Mouse (Mus musculus): ENCODE measurements at regions not wholly inside any gene's neighbourhood (a gene's known extent, or its start where the extent isn't known, plus 50 kb on each side); places are given as distances from the start of the nearest gene placed in this dataset.

GRCm38 (mm10) chr1:71893636-71894035 is 240.6 kb upstream of the Fn1 start:
- Histone ChIP-seq H3K27ac (no peak overlapping the region), H3K4me3 (replicated peaks) (no peak overlapping the region), H3K9ac (no peak overlapping the region), H3K4me1 (no peaks in the 10 kb centered on the region), H3K27me3 (replicated peaks) (no peaks in the 10 kb centered on the region), H3K4me2 (no peak overlapping the region), H3K36me3 (no peaks in the 10 kb centered on the region), H3K9me3 (no peaks in the 10 kb centered on the region)
- 14% methylated on average over 5 of the region's 5 CpGs for WGBS
- no peak; the same call in 1 of the 2 replicates for ATAC-seq (ENCODE audit: insufficient read depth, low FRiP score, low read depth)

GRCm38 (mm10) chr1:71887809-71888208 is 234.8 kb upstream of the Fn1 start:
- no peak overlapping the region for H3K9ac ChIP-seq
- H3K4me1 ChIP-seq = no peaks in the 10 kb centered on the region
- no peaks in the 10 kb centered on the region for H3K27me3 ChIP-seq (replicated peaks)
- no peaks in the 10 kb centered on the region for H3K36me3 ChIP-seq
- no peak for ATAC-seq (ENCODE audit: insufficient read depth, low FRiP score, low read depth)
- no peak overlapping the region for H3K4me2 ChIP-seq
- WGBS = 71% methylated on average over 3 of the region's 3 CpGs
- H3K9me3 ChIP-seq = no peaks in the 10 kb centered on the region
- no peak overlapping the region for H3K4me3 ChIP-seq (replicated peaks)
- H3K27ac ChIP-seq = no peak overlapping the region

DNA sequence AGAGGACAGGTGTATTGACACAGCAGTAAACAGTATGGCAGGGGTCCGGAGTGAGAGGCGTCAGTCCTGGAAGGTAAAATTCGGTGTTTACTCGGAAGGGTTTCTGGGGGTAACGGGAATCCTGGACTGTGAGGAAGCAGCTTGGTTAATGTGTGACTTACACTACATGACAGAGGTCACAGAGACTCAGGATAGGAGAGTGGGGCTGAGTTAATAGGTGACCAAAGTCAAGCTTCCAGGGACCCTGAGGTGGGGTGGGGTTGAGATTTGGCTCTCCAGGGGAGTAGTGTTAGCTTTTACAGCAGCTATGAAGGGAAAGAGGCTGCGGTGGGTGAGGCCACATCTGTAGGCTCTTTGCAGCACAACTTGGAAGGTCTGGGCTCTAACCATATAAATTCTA is 233.9 kb upstream of the Fn1 start:
- Histone ChIP-seq H3K4me2 (no peak overlapping the region), H3K27ac (no peak overlapping the region), H3K4me3 (replicated peaks) (no peak overlapping the region), H3K9me3 (no peaks in the 10 kb centered on the region), H3K4me1 (0 out of 2 replicates have a peak, but pooled peaks cover under 1% of the 10 kb centered on the region), H3K27me3 (replicated peaks) (no peaks in the 10 kb centered on the region), H3K36me3 (no peaks in the 10 kb centered on the region), H3K9ac (no peak overlapping the region)
- WGBS = 69% methylated on average over 6 of the region's 6 CpGs
- ATAC-seq (ENCODE audit: insufficient read depth, low FRiP score, low read depth) = peak; percentile 62

DNA sequence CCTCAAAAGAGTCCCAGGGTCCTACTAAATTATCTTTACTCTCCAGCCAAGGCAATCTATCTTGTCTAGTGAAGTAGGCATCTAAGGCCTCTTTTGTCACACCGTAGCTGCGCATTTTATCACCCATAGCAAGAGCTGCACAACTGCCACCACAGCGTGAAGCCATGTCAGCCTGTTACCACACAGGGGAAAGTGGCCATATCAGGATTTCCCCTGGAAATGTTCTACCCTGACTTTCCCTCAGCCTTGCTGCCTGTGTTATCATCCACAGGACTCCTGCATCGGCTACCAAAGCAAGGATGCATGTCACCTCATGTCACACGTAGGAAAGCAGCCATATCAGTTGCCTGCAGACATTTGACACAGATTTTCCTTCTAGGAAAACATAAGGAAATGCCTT is 233.2 kb upstream of the Fn1 start:
- H3K4me2 ChIP-seq = no peak overlapping the region
- no peaks in the 10 kb centered on the region for H3K9me3 ChIP-seq
- 0 out of 2 replicates have a peak, but pooled peaks cover 7% of the 10 kb centered on the region for H3K4me1 ChIP-seq
- no peaks in the 10 kb centered on the region for H3K27me3 ChIP-seq (replicated peaks)
- H3K27ac ChIP-seq = no peak overlapping the region
- H3K36me3 ChIP-seq = no peaks in the 10 kb centered on the region
- no peak overlapping the region for H3K4me3 ChIP-seq (replicated peaks)
- WGBS = 71% methylated on average over 5 of the region's 5 CpGs
- no peak overlapping the region for H3K9ac ChIP-seq
- no peak for ATAC-seq (ENCODE audit: insufficient read depth, low FRiP score, low read depth)

- H3K4me1 ChIP-seq = 0 out of 2 replicates have a peak, but pooled peaks cover 7% of the 10 kb centered on the region
- H3K27me3 ChIP-seq (replicated peaks) = no peaks in the 10 kb centered on the region
- no peak overlapping the region for H3K9ac ChIP-seq
- no peak overlapping the region for H3K4me2 ChIP-seq
- no peak for ATAC-seq (ENCODE audit: insufficient read depth, low FRiP score, low read depth)
- no peaks in the 10 kb centered on the region for H3K36me3 ChIP-seq
- no peaks in the 10 kb centered on the region for H3K9me3 ChIP-seq
- 0 out of 2 replicates have a peak overlapping the region, but pooled peaks have one; percentile 26 for H3K27ac ChIP-seq
- H3K4me3 ChIP-seq (replicated peaks) = no peak overlapping the region
- WGBS = 73% methylated on average over 12 of the region's 12 CpGs
These were observed 228.9 kb upstream of the Fn1 start for GRCm38 (mm10) chr1:71881851-71882250.

GRCm38 (mm10) chr1:71881191-71881590 is 228.2 kb upstream of the Fn1 start:
- Histone ChIP-seq H3K9me3 (no peaks in the 10 kb centered on the region), H3K27me3 (replicated peaks) (no peaks in the 10 kb centered on the region), H3K4me3 (replicated peaks) (no peak overlapping the region), H3K27ac (no peak overlapping the region), H3K4me1 (0 out of 2 replicates have a peak, but pooled peaks cover 7% of the 10 kb centered on the region), H3K36me3 (no peaks in the 10 kb centered on the region), H3K4me2 (no peak overlapping the region), H3K9ac (no peak overlapping the region)
- WGBS = 63% methylated on average over 4 of the region's 4 CpGs
- no peak for ATAC-seq (ENCODE audit: insufficient read depth, low FRiP score, low read depth)

DNA sequence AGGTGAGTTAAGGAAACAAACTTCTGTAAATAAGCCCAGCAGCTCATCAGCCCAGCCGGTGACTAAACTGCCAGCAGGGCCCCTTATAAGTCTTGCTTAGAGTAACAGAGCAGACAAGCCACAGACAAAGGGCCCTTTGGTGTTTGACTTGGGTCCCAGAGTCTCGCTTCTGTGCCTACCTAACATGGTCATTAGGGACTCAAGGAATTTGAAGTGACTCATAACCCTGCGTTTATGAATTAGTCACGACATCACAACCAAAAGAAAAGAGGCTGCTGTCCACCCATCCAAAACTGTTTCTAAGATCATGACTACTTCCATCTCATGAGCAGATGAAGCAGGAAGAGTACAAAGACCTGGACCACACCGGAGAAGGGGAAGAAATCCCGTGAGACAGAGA is 227.5 kb upstream of the Fn1 start:
- Histone ChIP-seq H3K27ac (no peak overlapping the region), H3K4me1 (0 out of 2 replicates have a peak, but pooled peaks cover 7% of the 10 kb centered on the region), H3K4me3 (replicated peaks) (no peak overlapping the region), H3K4me2 (no peak overlapping the region), H3K9ac (no peak overlapping the region), H3K27me3 (replicated peaks) (no peaks in the 10 kb centered on the region), H3K36me3 (no peaks in the 10 kb centered on the region), H3K9me3 (no peaks in the 10 kb centered on the region)
- no peak for ATAC-seq (ENCODE audit: insufficient read depth, low FRiP score, low read depth)
- 63% methylated on average over 6 of the region's 6 CpGs for WGBS

GRCm38 (mm10) chr1:71876712-71877401 is 223.9 kb upstream of the Fn1 start:
- no peak for ATAC-seq (ENCODE audit: insufficient read depth, low FRiP score, low read depth)
- no peaks in the 10 kb centered on the region for H3K9me3 ChIP-seq
- no peak overlapping the region for H3K9ac ChIP-seq
- H3K4me2 ChIP-seq = no peak overlapping the region
- H3K4me1 ChIP-seq = 0 out of 2 replicates have a peak, but pooled peaks cover 6% of the 10 kb centered on the region
- no peaks in the 10 kb centered on the region for H3K27me3 ChIP-seq (replicated peaks)
- H3K4me3 ChIP-seq (replicated peaks) = no peak overlapping the region
- no peaks in the 10 kb centered on the region for H3K36me3 ChIP-seq
- 71% methylated on average over 9 of the region's 9 CpGs for WGBS
- H3K27ac ChIP-seq = no peak overlapping the region

- 75% methylated on average over 2 of the region's 2 CpGs for WGBS
- no peak overlapping the region for H3K9ac ChIP-seq
- no peak overlapping the region for H3K4me3 ChIP-seq (replicated peaks)
- H3K27me3 ChIP-seq (replicated peaks) = no peaks in the 10 kb centered on the region
- no peaks in the 10 kb centered on the region for H3K9me3 ChIP-seq
- no peaks in the 10 kb centered on the region for H3K4me1 ChIP-seq
- no peak overlapping the region for H3K4me2 ChIP-seq
- H3K27ac ChIP-seq = no peak overlapping the region
- no peak for ATAC-seq (ENCODE audit: insufficient read depth, low FRiP score, low read depth)
- H3K36me3 ChIP-seq = no peaks in the 10 kb centered on the region
These were observed 221.0 kb upstream of the Fn1 start for GRCm38 (mm10) chr1:71874037-71874436.

- H3K27ac ChIP-seq = no peak overlapping the region
These were observed 212.7 kb upstream of the Fn1 start for GRCm38 (mm10) chr1:71865670-71866069.

GRCm38 (mm10) chr1:71864749-71865148 is 211.7 kb upstream of the Fn1 start:
- 73% methylated on average over 9 of the region's 9 CpGs for WGBS
- H3K4me3 ChIP-seq (replicated peaks) = no peak overlapping the region
- no peak for ATAC-seq (ENCODE audit: insufficient read depth, low FRiP score, low read depth)
- H3K27me3 ChIP-seq (replicated peaks) = no peaks in the 10 kb centered on the region
- H3K9me3 ChIP-seq = no peaks in the 10 kb centered on the region
- no peak overlapping the region for H3K9ac ChIP-seq
- no peak overlapping the region for H3K4me2 ChIP-seq
- no peak overlapping the region for H3K27ac ChIP-seq
- H3K36me3 ChIP-seq = no peaks in the 10 kb centered on the region
- H3K4me1 ChIP-seq = no peaks in the 10 kb centered on the region

More at GRCm38 (mm10) chr1:71865670-71866069, 212.7 kb upstream of the Fn1 start:
- no peaks in the 10 kb centered on the region for H3K4me1 ChIP-seq
- no peaks in the 10 kb centered on the region for H3K9me3 ChIP-seq
- H3K9ac ChIP-seq = no peak overlapping the region
- no peaks in the 10 kb centered on the region for H3K27me3 ChIP-seq (replicated peaks)
- 28% methylated on average over 4 of the region's 4 CpGs for WGBS
- no peak overlapping the region for H3K4me2 ChIP-seq
- ATAC-seq (ENCODE audit: insufficient read depth, low FRiP score, low read depth) = no peak
- H3K36me3 ChIP-seq = no peaks in the 10 kb centered on the region
- H3K4me3 ChIP-seq (replicated peaks) = no peak overlapping the region

DNA sequence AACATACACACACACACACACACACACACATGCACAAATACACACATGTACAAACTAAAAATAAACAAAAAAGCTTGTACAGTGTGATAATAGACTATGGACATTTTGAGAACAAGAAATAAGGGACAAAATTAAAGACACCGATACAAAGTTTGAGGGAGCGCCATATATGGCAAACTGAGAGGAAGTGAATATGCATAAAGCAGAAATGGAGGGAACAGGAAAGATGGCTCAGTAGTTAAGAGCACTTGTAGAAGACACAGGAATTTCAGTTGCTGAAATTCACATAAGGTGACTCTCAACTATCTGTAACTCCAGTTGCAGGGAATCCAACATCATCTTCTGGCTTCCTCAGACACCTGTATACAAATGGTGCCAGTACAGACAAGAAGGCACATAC is 200.2 kb upstream of the Fn1 start:
- Histone ChIP-seq H3K4me3 (replicated peaks) (no peak overlapping the region), H3K27me3 (replicated peaks) (no peaks in the 10 kb centered on the region), H3K9ac (no peak overlapping the region), H3K4me1 (no peaks in the 10 kb centered on the region), H3K36me3 (no peaks in the 10 kb centered on the region), H3K27ac (no peak overlapping the region), H3K9me3 (no peaks in the 10 kb centered on the region), H3K4me2 (no peak overlapping the region)
- ATAC-seq (ENCODE audit: insufficient read depth, low FRiP score, low read depth) = no peak
- WGBS = 85% methylated on average over 2 of the region's 2 CpGs

DNA sequence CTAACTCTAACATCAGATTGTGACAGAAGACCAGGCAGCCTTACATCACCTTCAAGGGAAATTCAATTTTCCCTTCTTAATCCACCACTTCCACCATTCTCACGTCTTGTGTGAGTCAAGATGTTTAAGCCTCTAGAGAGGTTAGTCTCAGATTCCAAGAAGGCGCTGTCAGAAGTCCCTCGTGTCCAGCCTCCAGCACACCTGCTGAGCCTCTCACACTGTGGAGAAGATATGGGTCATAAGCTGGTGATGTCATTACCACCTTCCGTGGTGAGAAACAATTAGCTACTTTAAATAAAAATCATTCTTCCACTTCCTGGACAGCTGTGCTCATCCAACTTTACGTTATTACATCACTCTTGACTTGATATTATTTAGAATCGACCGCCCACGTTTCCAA is 198.3 kb upstream of the Fn1 start:
- Histone ChIP-seq H3K9me3 (no peaks in the 10 kb centered on the region), H3K9ac (no peak overlapping the region)
- 54% methylated on average over 8 of the region's 8 CpGs for WGBS

More for the DNA sequence above, 198.3 kb upstream of the Fn1 start:
- no peaks in the 10 kb centered on the region for H3K36me3 ChIP-seq
- no peaks in the 10 kb centered on the region for H3K4me1 ChIP-seq
- no peak for ATAC-seq (ENCODE audit: insufficient read depth, low FRiP score, low read depth)
- no peak overlapping the region for H3K27ac ChIP-seq
- no peaks in the 10 kb centered on the region for H3K27me3 ChIP-seq (replicated peaks)
- H3K4me2 ChIP-seq = no peak overlapping the region
- H3K4me3 ChIP-seq (replicated peaks) = no peak overlapping the region

All from stomach, embryonic 15.5 days (tissue).